Mouse (Mus musculus): Measurements from ENCODE around the gene St3gal2. TPM values are rescaled to one million over a fixed set of nuclear protein-coding genes. Genes with fewer than 3 reads are reported as not detected.

Gene St3gal2
- total and polyA plus RNA-seq, 3 experiments = 16.9 to 44.5 (median 17.0) TPM

DNA sequence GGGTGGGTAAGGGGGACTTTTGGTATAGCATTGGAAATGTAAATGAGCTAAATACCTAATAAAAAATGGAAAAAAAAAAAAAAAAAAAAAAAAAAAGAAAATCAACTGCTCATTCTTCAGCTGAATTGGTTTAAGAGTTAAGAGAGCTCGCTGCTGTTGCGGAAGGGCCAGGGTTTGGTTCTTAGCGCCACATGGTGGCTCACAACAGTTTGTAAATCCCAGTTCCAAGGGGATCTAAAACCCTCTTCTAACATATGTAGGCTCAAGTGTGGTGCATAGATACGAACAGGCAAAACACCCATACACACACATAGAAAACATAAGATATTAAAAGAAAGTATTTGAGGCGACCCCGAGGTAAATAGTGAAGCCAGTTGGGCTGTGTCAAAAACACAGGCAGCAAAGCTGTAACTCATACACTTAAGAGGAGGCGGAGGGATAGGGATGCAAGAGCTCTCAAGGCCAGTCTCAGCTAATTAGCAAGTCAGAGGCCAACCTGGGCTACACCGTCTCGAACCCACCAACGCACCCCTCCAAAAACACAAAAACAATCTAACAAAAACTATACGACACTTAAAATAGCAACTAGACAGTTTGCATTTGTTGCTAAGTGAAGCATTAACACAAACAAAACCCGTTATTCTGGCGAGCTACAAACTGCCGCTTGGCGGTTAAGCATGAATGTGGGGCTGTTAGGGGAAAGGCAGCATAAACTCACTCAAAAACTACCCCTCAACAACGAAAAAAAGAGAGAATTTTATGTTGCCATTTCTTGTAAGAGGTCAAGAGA, 77.1 kb downstream of the St3gal2 start:
- dilution Hi-C loops (cut with MboI; ENCODE audit: extremely low pct_ligation_motif_present, extremely low pct_unique_long_range_greater_than_20kb, low sequenced_read_pairs) = no loop called here
- peak overlapping the region; percentile 81 for H3K9ac ChIP-seq (ENCODE audit: insufficient read depth, low read depth)
- TF ChIP-seq SMC3 (IDR thresholded peaks at IDR 0.05; ENCODE audit: low read depth, low read length) (no peak), SIN3A (IDR thresholded peaks at IDR 0.05; ENCODE audit: low read length) (no peak), MAX (IDR thresholded peaks at IDR 0.05; ENCODE audit: low read length) (no peak), IRF4 (IDR thresholded peaks at IDR 0.05; ENCODE audit: low read depth, low read length) (no peak), MEF2A (IDR thresholded peaks at IDR 0.05; ENCODE audit: borderline replicate concordance, low read depth, low read length) (no peak), TCF12 (IDR thresholded peaks at IDR 0.05; ENCODE audit: low read depth, low read length) (no peak), GABPA (IDR thresholded peaks at IDR 0.05; ENCODE audit: insufficient replicate concordance, low read depth, low read length) (no peak), ZKSCAN1 (IDR thresholded peaks at IDR 0.05; ENCODE audit: borderline replicate concordance, low read depth, low read length) (no peak), KAT2A (IDR thresholded peaks at IDR 0.05; ENCODE audit: insufficient replicate concordance, low read length) (no peak), UBTF (IDR thresholded peaks at IDR 0.05; ENCODE audit: low read depth, low read length) (no peak), TBP (conservative IDR thresholded peaks at IDR 0.05; ENCODE audit: low read depth, low read length) (no peak), USF2 (conservative IDR thresholded peaks at IDR 0.05; ENCODE audit: low read depth, low read length) (no peak), NRF1 (IDR thresholded peaks at IDR 0.05; ENCODE audit: low read depth, low read length) (no peak), MXI1 (IDR thresholded peaks at IDR 0.05; ENCODE audit: low read depth, low read length) (no peak; the same call in 1 of the 2 replicates), HCFC1 (IDR thresholded peaks at IDR 0.05; ENCODE audit: low read depth, low read length) (no peak), EP300 (IDR thresholded peaks at IDR 0.05; ENCODE audit: low read length) (no peak), PAX5 (IDR thresholded peaks at IDR 0.05; ENCODE audit: low read length) (no peak)
- peak overlapping the region; percentile 94 for H3K4me2 ChIP-seq (ENCODE audit: insufficient read depth, low read depth, poor library complexity, severe bottlenecking)
- in situ Hi-C loops (cut with MboI; ENCODE audit: low pct_ligation_motif_present, low pct_unique_long_range_greater_than_20kb, low sequenced_read_pairs) = no loop called here
- no peak for DNase-seq (ENCODE audit: extremely low read depth)
- H3K27me3 ChIP-seq (replicated peaks) = no peaks in the 10 kb centered on the region
- H3K79me2 ChIP-seq (replicated peaks; ENCODE audit: control insufficient read depth, extremely low read depth, insufficient read depth, poor library complexity, severe bottlenecking) = peaks cover 53% of the 10 kb centered on the region
- H3K36me3 ChIP-seq (replicated peaks in 1 of 2; ENCODE audit: control insufficient read depth in 1 of 2, insufficient read depth in 1 of 2, low read length in 1 of 2) = peaks cover 14 to 42% of the 10 kb centered on the region in 2 experiments
- H3K27ac ChIP-seq (ENCODE audit: insufficient read depth, low read depth) = no peak overlapping the region
- peak overlapping the region; percentile 86 to 93 (median 93) for H3K4me3 ChIP-seq (replicated peaks in 1 of 3; ENCODE audit: low read depth in 2 of 3, low read length in 2 of 3, poor library complexity in 1 of 3)
- no peaks in the 10 kb centered on the region for H3K9me3 ChIP-seq (replicated peaks; ENCODE audit: low read length)
- peaks cover 2 to 30% of the 10 kb centered on the region in 2 experiments; a peak in 2 of 4 replicates for H3K4me1 ChIP-seq (ENCODE audit: control insufficient read depth in 1 of 2, insufficient read depth in 2 of 2)
